ENCODE assay signal across 14 mouse cellular contexts in genomic region chr2:3822483-3823455, GRCm38 (mm10).
A peak's percentile ranks its signal among the peaks of the same experiment; 100 is the strongest.
DNase-seq lines count a peak whose midpoint lies in the region; ATAC-seq lines count a peak whose summit lies in the region.
"Had no signal": no experiment of that assay in that cellular context is flagged by ENCODE, and none has a peak within 500 bp of the region (broad histone marks: within the 10 kb centered on the region; RNA-seq: fewer than 3 reads in every experiment).

No protein-coding gene starts in this region.

- H3K9ac ChIP-seq in forebrain, embryonic 12.5 days, result no peak overlapping the region
- H3K9ac ChIP-seq in forebrain, embryonic 13.5 days, result no peak overlapping the region
- no peak overlapping the region for H3K9ac ChIP-seq in kidney, embryonic 16.5 days (replicated peaks; ENCODE audit: low read length)
- H3K9ac ChIP-seq in neural tube, embryonic 12.5 days, result no peak overlapping the region
- H3K9ac ChIP-seq: embryonic facial prominence, embryonic 12.5 days; liver, embryonic 12.5 days had no signal

- 83% methylated on average over 8 of the region's 8 CpGs for WGBS in forebrain, embryonic 12.5 days
- 79% methylated on average over 8 of the region's 8 CpGs for WGBS in forebrain, embryonic 13.5 days
- WGBS in kidney, embryonic 16.5 days, result 63% methylated on average over 8 of the region's 8 CpGs
- WGBS in neural tube, embryonic 12.5 days, result 55% methylated on average over 8 of the region's 8 CpGs

- DNase-seq in kidney, adult 9 months, result no peak
- DNase-seq in adrenal gland, postnatal 25 days, result peak; percentile 53
- no peak for DNase-seq in urinary bladder, adult 18-20 months (ENCODE audit: low spot score in 2 of 2)
- DNase-seq in spleen, postnatal 14 days (ENCODE audit: low spot score in 2 of 2), result no peak
- DNase-seq: cerebellum, postnatal 25 days; heart, adult 2 months; right cerebral cortex, adult 18-20 months had no signal

- no peaks in the 10 kb centered on the region for H3K36me3 ChIP-seq in forebrain, embryonic 12.5 days (replicated peaks)
- H3K36me3 ChIP-seq in forebrain, embryonic 13.5 days (ENCODE audit: poor library complexity, severe bottlenecking), result no peaks in the 10 kb centered on the region
- H3K36me3 ChIP-seq in kidney, embryonic 16.5 days (ENCODE audit: insufficient read depth, low read length), result no peaks in the 10 kb centered on the region
- no peaks in the 10 kb centered on the region for H3K36me3 ChIP-seq in neural tube, embryonic 12.5 days
- H3K36me3 ChIP-seq: embryonic facial prominence, embryonic 12.5 days; limb, embryonic 10.5 days; liver, embryonic 12.5 days had no signal

- no peaks in the 10 kb centered on the region for H3K9me3 ChIP-seq in forebrain, embryonic 12.5 days
- no peaks in the 10 kb centered on the region; the same call in 1 of the 2 replicates for H3K9me3 ChIP-seq in forebrain, embryonic 13.5 days (replicated peaks)
- no peaks in the 10 kb centered on the region for H3K9me3 ChIP-seq in kidney, embryonic 16.5 days (ENCODE audit: low read length)
- no peaks in the 10 kb centered on the region for H3K9me3 ChIP-seq in neural tube, embryonic 12.5 days
- H3K9me3 ChIP-seq: embryonic facial prominence, embryonic 12.5 days; limb, embryonic 10.5 days; liver, embryonic 12.5 days had no signal

- H3K27me3 ChIP-seq in forebrain, embryonic 12.5 days, result no peaks in the 10 kb centered on the region
- H3K27me3 ChIP-seq in forebrain, embryonic 13.5 days, result no peaks in the 10 kb centered on the region
- H3K27me3 ChIP-seq in kidney, embryonic 16.5 days (ENCODE audit: insufficient read depth, low read length), result no peaks in the 10 kb centered on the region
- H3K27me3 ChIP-seq in neural tube, embryonic 12.5 days (replicated peaks), result no peaks in the 10 kb centered on the region
- H3K27me3 ChIP-seq: liver, embryonic 12.5 days had no signal

- 0 out of 2 replicates have a peak overlapping the region, but pooled peaks have one; percentile 19 for H3K27ac ChIP-seq in forebrain, embryonic 12.5 days
- H3K27ac ChIP-seq in forebrain, embryonic 13.5 days, result no peak overlapping the region
- H3K27ac ChIP-seq in kidney, embryonic 16.5 days (ENCODE audit: low read length), result no peak overlapping the region
- no peak overlapping the region for H3K27ac ChIP-seq in neural tube, embryonic 12.5 days
- H3K27ac ChIP-seq: embryonic facial prominence, embryonic 12.5 days; heart, adult 2 months; limb, embryonic 10.5 days; liver, embryonic 12.5 days had no signal

- no peak for ATAC-seq in forebrain, embryonic 12.5 days (ENCODE audit: low FRiP score)
- ATAC-seq in forebrain, embryonic 13.5 days, result no peak; the same call in 1 of the 2 replicates
- ATAC-seq in kidney, embryonic 16.5 days (ENCODE audit: low FRiP score, low TSS enrichment), result peak; percentile 59
- ATAC-seq in neural tube, embryonic 12.5 days (ENCODE audit: low FRiP score, low read depth), result peak; percentile 53
- ATAC-seq: liver, embryonic 12.5 days had no signal

- peaks cover 8% of the 10 kb centered on the region for H3K4me1 ChIP-seq in forebrain, embryonic 12.5 days
- peaks cover 8% of the 10 kb centered on the region; the same call in 1 of the 2 replicates for H3K4me1 ChIP-seq in forebrain, embryonic 13.5 days
- no peaks in the 10 kb centered on the region for H3K4me1 ChIP-seq in kidney, embryonic 16.5 days (ENCODE audit: insufficient read depth, low read length)
- H3K4me1 ChIP-seq in neural tube, embryonic 12.5 days, result peaks cover 10% of the 10 kb centered on the region
- H3K4me1 ChIP-seq: limb, embryonic 10.5 days; liver, embryonic 12.5 days had no signal

- no peak overlapping the region for H3K4me2 ChIP-seq in forebrain, embryonic 12.5 days
- H3K4me2 ChIP-seq in forebrain, embryonic 13.5 days, result no peak overlapping the region
- H3K4me2 ChIP-seq in kidney, embryonic 16.5 days (replicated peaks; ENCODE audit: low read depth, low read length), result no peak overlapping the region
- H3K4me2 ChIP-seq in neural tube, embryonic 12.5 days (replicated peaks), result no peak overlapping the region
- H3K4me2 ChIP-seq: embryonic facial prominence, embryonic 12.5 days; liver, embryonic 12.5 days had no signal

- H3K4me3 ChIP-seq in forebrain, embryonic 12.5 days (replicated peaks), result no peak overlapping the region
- H3K4me3 ChIP-seq in forebrain, embryonic 13.5 days, result no peak overlapping the region
- H3K4me3 ChIP-seq in kidney, embryonic 16.5 days (ENCODE audit: low read length), result no peak overlapping the region
- H3K4me3 ChIP-seq in neural tube, embryonic 12.5 days, result no peak overlapping the region
- H3K4me3 ChIP-seq: embryonic facial prominence, embryonic 12.5 days; heart, adult 2 months; limb, embryonic 10.5 days; liver, embryonic 12.5 days had no signal

Comparison
In these comparisons a context has a peak if more than half of its experiments do, and no peak if none do; other contexts are left out.
1. ATAC-seq: peak in kidney, embryonic 16.5 days (single experiment) and neural tube, embryonic 12.5 days (single experiment); none in forebrain, embryonic 12.5 days (single experiment) and forebrain, embryonic 13.5 days (single experiment).